Mouse (Mus musculus) thymus, adult 2 months (tissue): ENCODE data around the gene Olfml3. TPM values are rescaled to one million over a fixed set of nuclear protein-coding genes. Genes with fewer than 3 reads are reported as not detected.
A peak's percentile ranks its signal among the peaks of the same experiment; 100 is the strongest.

Experiments used
- DNase-seq: peaks from one replicate; pipeline ENCODE4 v3.0.0; 2021
- H3K27ac ChIP-seq: fragments of 200-500 bp; 2 replicates; pipeline ENCODE4 v1.5.1; 2012; ENCODE audit warnings: low read length, control low read depth; ENCODE audit not compliant: control insufficient read depth, insufficient read depth
- H3K27me3 ChIP-seq: fragments of 200-500 bp; 2 replicates; pipeline ENCODE4 v1.6.1; 2012; ENCODE audit warnings: mild to moderate bottlenecking, low read length, moderate library complexity, mixed read lengths; ENCODE audit not compliant: control insufficient read depth, insufficient read depth
- H3K36me3 ChIP-seq: fragments of 200-500 bp; 2 replicates; pipeline ENCODE4 v1.6.1; 2012; ENCODE audit warnings: mild to moderate bottlenecking, low read length, moderate library complexity; ENCODE audit not compliant: control insufficient read depth, insufficient read depth
- H3K4me1 ChIP-seq: fragments of 200-500 bp; replicated peaks from 2 replicates; pipeline ENCODE4 v1.6.1; 2012; ENCODE audit warnings: low read length; ENCODE audit not compliant: control insufficient read depth, insufficient read depth
- H3K4me3 ChIP-seq: fragments of 200-500 bp; 2 replicates; pipeline ENCODE4 v1.5.1; 2012; ENCODE audit warnings: mild to moderate bottlenecking, low read length, control low read depth, moderate library complexity; ENCODE audit not compliant: control insufficient read depth, insufficient read depth
- CTCF ChIP-seq: fragments of 200-500 bp; IDR thresholded peaks from 2 replicates; pipeline ENCODE4 v1.5.1; 2012; ENCODE audit warnings: mild to moderate bottlenecking, control low read depth, low read length, moderate library complexity, borderline replicate concordance; ENCODE audit not compliant: control insufficient read depth, poor library complexity, insufficient read depth; ENCODE audit errors: extremely low read depth
- POLR2A ChIP-seq: fragments of 200-500 bp; IDR thresholded peaks from 2 replicates; pipeline ENCODE4 v1.6.1; 2012; ENCODE audit warnings: mild to moderate bottlenecking, low read length, control low read depth, moderate library complexity; ENCODE audit not compliant: control insufficient read depth, poor library complexity, insufficient read depth; ENCODE audit errors: extremely low read depth
- WGBS: fragments of 180-500 bp; shearing (Covaris S2); methylation state at CpG from one replicate; pipeline ENCODE4 v1.1.7; 2018; 5-methylcytosine and 5-hydroxymethylcytosine counted together
- polyA plus RNA-seq: library from polyadenylated mRNA; depleted of rRNA; stranded (reverse); fragments of >200 nt; gene quantifications from 2 replicates; pipeline ENCODE4 v1.2.3, GENCODE M21; 2012

The Olfml3 gene
- polyA plus RNA-seq, 1 experiment = 6.1 TPM

GRCm38 (mm10) chr3:103724137-103724536, 13.7 kb downstream of the Olfml3 start:
- Histone ChIP-seq H3K4me1 (no peaks in the 10 kb centered on the region), H3K4me3 (no peak overlapping the region), H3K27me3 (no peaks in the 10 kb centered on the region), H3K36me3 (no peaks in the 10 kb centered on the region), H3K27ac (no peak overlapping the region)
- 70% methylated on average over 3 of the region's 3 CpGs for WGBS
- no peak for DNase-seq
- TF ChIP-seq CTCF (no peak), POLR2A (no peak)

- H3K36me3 ChIP-seq = no peaks in the 10 kb centered on the region
- 96% methylated on average over 4 of the region's 4 CpGs for WGBS
- H3K27me3 ChIP-seq = no peaks in the 10 kb centered on the region
- no peak for DNase-seq
- no peak overlapping the region for H3K27ac ChIP-seq
- peaks cover 33% of the 10 kb centered on the region for H3K4me1 ChIP-seq
- no peak overlapping the region for H3K4me3 ChIP-seq
- no peak for TF ChIP-seq POLR2A
- TF ChIP-seq CTCF = no peak
Observed at GRCm38 (mm10) chr3:103718728-103719127, 19.1 kb downstream of the Olfml3 start.

GRCm38 (mm10) chr3:103716774-103717760, 20.7 kb downstream of the Olfml3 start:
- Histone ChIP-seq H3K27ac (peak overlapping the region; percentile 66), H3K36me3 (no peaks in the 10 kb centered on the region), H3K27me3 (no peaks in the 10 kb centered on the region), H3K4me3 (no peak overlapping the region), H3K4me1 (peaks cover 33% of the 10 kb centered on the region)
- 44% methylated on average over 15 of the region's 15 CpGs for WGBS
- no peak for DNase-seq
- no peak for TF ChIP-seq CTCF
- 0 out of 2 replicates have a peak, but pooled peaks have one; percentile 14 for TF ChIP-seq POLR2A

DNA sequence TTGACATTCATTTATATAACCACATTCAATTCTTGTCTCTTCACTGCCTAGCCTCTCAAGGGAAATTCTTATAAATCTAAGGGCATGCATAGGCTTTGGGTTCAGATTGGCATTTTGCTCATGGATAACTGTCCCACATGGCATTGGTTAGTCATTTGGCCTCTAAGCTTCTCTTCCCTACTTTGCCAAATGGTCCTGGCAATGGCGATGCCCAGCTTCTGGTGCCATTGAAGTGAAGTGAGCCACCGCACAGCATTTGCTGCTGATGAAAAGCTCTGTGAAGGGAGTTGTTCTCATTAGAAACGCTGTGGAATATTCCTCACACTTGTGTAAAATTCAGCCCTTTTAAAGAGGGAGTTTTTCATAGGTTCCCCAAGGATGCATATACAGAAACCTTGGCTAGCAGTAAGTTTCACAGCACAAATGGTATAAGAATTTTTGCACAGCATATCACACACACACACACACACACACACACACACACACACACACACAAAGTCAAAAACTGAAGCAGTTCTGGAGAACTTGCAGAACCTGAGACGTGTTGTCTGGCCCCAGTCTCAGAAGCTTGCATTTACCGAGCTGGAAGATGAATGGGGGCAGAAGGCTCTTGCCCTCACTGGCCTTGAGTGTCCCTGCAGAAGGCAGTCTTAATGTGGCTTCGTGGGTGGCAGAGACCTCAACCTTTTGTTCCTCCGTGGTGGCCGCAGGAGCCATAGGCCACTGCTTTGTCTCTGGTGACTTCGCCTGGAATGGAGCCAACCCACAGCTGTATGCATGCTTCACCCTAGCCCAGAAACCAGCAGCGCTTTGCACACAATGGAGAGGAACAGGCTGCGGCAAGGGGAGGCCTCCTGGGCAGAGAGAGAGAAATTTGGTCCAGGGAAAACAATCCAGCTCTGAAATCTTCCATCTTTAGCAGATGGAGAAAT, 21.8 kb downstream of the Olfml3 start:
- WGBS = 35% methylated on average over 11 of the region's 11 CpGs
- H3K27ac ChIP-seq = peak overlapping the region; percentile 35; the same call in 1 of the 2 replicates
- peak; percentile 35 for DNase-seq

DNA sequence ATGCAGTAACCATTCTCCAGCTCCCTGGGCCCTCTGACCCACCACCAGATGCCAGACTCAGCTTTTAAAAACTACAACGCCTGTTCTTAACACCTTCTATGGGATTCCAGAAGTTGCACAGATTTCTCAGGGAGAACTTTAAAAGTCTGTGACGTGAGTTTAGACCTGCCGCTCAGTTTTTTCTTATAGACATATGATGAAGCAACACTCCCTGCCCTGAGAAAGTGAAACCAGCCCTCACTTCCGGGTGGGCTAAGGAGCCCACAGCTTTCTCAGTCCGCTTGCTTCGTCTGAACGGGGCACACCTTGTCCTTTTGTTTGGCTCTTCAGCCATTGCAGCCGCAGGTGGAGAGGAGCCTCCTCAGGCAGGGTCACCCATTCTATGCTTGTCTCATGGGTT, 22.9 kb downstream of the Olfml3 start:
- H3K4me1 ChIP-seq = peaks cover 33% of the 10 kb centered on the region
- no peaks in the 10 kb centered on the region for H3K27me3 ChIP-seq
- WGBS = 49% methylated on average over 8 of the region's 8 CpGs
- DNase-seq = peak; percentile 31
- no peaks in the 10 kb centered on the region for H3K36me3 ChIP-seq
- no peak overlapping the region for H3K4me3 ChIP-seq
- H3K27ac ChIP-seq = peak overlapping the region; percentile 70
- TF ChIP-seq CTCF = no peak
- no peak; the same call in 1 of the 2 replicates for TF ChIP-seq POLR2A

More for the DNA sequence above, 21.8 kb downstream of the Olfml3 start:
- Histone ChIP-seq H3K27me3 (no peaks in the 10 kb centered on the region), H3K36me3 (no peaks in the 10 kb centered on the region), H3K4me1 (peaks cover 33% of the 10 kb centered on the region), H3K4me3 (no peak overlapping the region)
- no peak for TF ChIP-seq CTCF

DNA sequence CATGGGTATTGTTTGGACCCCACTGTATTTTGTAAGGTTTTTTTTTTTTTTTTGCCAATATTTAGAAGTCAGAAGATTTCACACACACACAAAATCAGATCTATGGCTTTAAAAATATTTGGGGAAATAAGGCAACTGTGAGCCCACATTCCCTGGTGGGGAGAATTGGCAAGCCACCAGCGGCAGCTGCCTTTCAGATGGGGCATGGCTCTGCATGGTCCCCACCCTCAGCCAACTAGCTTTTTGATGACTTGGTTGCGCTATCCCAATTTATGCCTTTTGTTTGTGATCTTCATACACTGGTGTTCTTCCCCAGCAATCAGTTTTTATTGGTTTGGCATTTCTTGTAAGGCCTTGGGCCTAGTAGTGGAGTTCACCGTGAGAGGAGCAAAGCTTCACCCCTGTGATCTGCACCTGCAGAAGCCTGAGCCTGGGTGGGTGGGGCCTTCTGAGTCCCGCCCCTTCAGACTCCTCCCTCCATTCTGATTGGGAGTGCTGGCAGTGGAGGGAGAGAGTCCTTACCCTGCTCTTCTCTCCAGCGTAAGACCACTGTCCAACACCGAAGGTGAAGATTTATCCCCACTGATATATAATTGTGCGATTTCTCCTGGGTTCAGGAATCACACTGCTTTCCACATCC, 23.4 kb downstream of the Olfml3 start:
- peaks cover 33% of the 10 kb centered on the region for H3K4me1 ChIP-seq
- TF ChIP-seq CTCF (no peak), POLR2A (no peak)
- DNase-seq = peak; percentile 48
- WGBS = 81% methylated on average over 7 of the region's 7 CpGs
- H3K4me3 ChIP-seq = no peak overlapping the region
- H3K27ac ChIP-seq = peak overlapping the region; percentile 70
- H3K27me3 ChIP-seq = no peaks in the 10 kb centered on the region
- H3K36me3 ChIP-seq = no peaks in the 10 kb centered on the region
